25 mouse cellular contexts compared by ENCODE assay signal in the genomic region with DNA sequence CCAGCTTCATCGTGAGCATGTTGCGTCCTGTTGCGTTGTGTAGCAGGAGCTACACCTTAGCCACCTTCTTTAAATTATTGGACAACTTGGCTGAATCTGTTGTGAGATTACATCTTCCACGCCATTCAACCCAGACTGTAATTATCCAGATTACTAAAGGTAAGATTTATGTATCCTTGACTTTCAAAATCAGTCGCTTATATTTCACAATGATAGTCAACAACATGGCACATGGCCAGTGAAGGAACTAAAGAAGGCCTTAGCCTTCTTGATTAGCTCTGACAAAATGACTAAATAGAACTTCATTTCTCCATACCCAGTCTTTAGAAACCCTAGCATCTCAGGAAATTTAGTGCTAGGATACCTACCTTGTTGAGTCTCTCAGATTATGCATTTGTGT. TPM values are rescaled to one million over a fixed set of nuclear protein-coding genes. Genes with fewer than 3 reads are reported as not detected.
"Had no signal": no experiment of that assay in that cellular context is flagged by ENCODE, and none has a peak within 500 bp of the region (broad histone marks: within the 10 kb centered on the region; RNA-seq: fewer than 3 reads in every experiment).

No protein-coding gene starts in this region.

- H3K9me3 ChIP-seq: midbrain, embryonic 10.5 days; neural tube, embryonic 13.5 days; neural tube, embryonic 15.5 days had no signal

- H3K4me3 ChIP-seq: midbrain, embryonic 10.5 days; midbrain, embryonic 12.5 days; myocyte; neural tube, embryonic 13.5 days; neural tube, embryonic 15.5 days had no signal

- DNase-seq: lung, adult 18-20 months; lung, embryonic 14.5 days; lung, postnatal 14 days; lung, postnatal 36 days; midbrain, embryonic 14.5 days; retina, postnatal 1 day; right cerebral cortex, adult 18-20 months; right cerebral cortex, postnatal 25 days; right cerebral cortex, postnatal 4 days; spleen, adult 18-20 months; thymus, adult 2 months; thymus, postnatal 25 days; thymus, postnatal 4 days had no signal

- H3K27me3 ChIP-seq: midbrain, embryonic 12.5 days; neural tube, embryonic 13.5 days; neural tube, embryonic 15.5 days had no signal

- H3K9ac ChIP-seq: lung, embryonic 14.5 days; midbrain, embryonic 12.5 days; neural tube, embryonic 13.5 days; neural tube, embryonic 15.5 days had no signal

- H3K27ac ChIP-seq: midbrain, embryonic 10.5 days; midbrain, embryonic 12.5 days; neural tube, embryonic 13.5 days; neural tube, embryonic 15.5 days had no signal

- H3K4me2 ChIP-seq: lung, embryonic 14.5 days; midbrain, embryonic 12.5 days; neural tube, embryonic 13.5 days; neural tube, embryonic 15.5 days had no signal

- ATAC-seq: midbrain, embryonic 16.5 days had no signal

- H3K4me1 ChIP-seq: midbrain, embryonic 10.5 days; midbrain, embryonic 12.5 days; neural tube, embryonic 13.5 days; neural tube, embryonic 15.5 days had no signal

RNA-seq across cellular contexts. Expression of gene Gm17349, which starts 27.9 kb away (rescaled TPM):
- total RNA-seq: megakaryocyte, adult 5-6 weeks; megakaryocyte-erythroid progenitor cell, adult 5-6 weeks had no signal
- polyA plus RNA-seq: lung, embryonic 14.5 days; lung, embryonic 16.5 days; midbrain, embryonic 10.5 days; midbrain, embryonic 12.5 days; midbrain, embryonic 14.5 days; midbrain, embryonic 16.5 days; myocyte; neural tube, embryonic 11.5 days; neural tube, embryonic 13.5 days; neural tube, embryonic 15.5 days; stomach, embryonic 14.5 days; stomach, embryonic 16.5 days; thymus, adult 2 months had no signal
